Comparison of ENCODE assay signal across 8 mouse cellular contexts in genomic region chr13:74638793-74639711, GRCm38 (mm10). TPM values are rescaled to one million over a fixed set of nuclear protein-coding genes. Genes with fewer than 3 reads are reported as not detected.
DNase-seq lines count a peak whose midpoint lies in the region; ATAC-seq lines count a peak whose summit lies in the region.

Gene Erap1, plus strand, starts transcription at chr13:74639568.

- peak within 1 kb of the TSS; percentile 85 for H3K9ac ChIP-seq in midbrain, embryonic 12.5 days (replicated peaks)
- H3K9ac ChIP-seq in stomach, embryonic 15.5 days: peak within 1 kb of the TSS; percentile 89

- H3K36me3 ChIP-seq in embryonic facial prominence, embryonic 10.5 days (replicated peaks): no peaks in the 10 kb centered on the region
- no peaks in the 10 kb centered on the region for H3K36me3 ChIP-seq in limb, embryonic 10.5 days
- H3K36me3 ChIP-seq in midbrain, embryonic 12.5 days: no peaks in the 10 kb centered on the region
- no peaks in the 10 kb centered on the region for H3K36me3 ChIP-seq in stomach, embryonic 15.5 days

- ATAC-seq in midbrain, embryonic 12.5 days (ENCODE audit: low FRiP score, low read depth): peak; percentile 53
- ATAC-seq in stomach, embryonic 15.5 days (ENCODE audit: insufficient read depth, low FRiP score, low read depth): peak; percentile 70

- DNase-seq in CD4-positive, CD25-positive, alpha-beta regulatory T cell, adult 2 months (ENCODE audit: low read depth, low spot score): peak; percentile 79
- DNase-seq in adrenal gland, postnatal 10 days: peak; percentile 36
- peak; percentile 60 for DNase-seq in embryonic facial prominence, embryonic 10.5 days (ENCODE audit: low spot score)
- DNase-seq in heart, adult 18-20 months: peak; percentile 44 to 60
- peak; percentile 20 for DNase-seq in kidney, adult 11 months
- DNase-seq in limb, embryonic 10.5 days (ENCODE audit: low spot score): peak; percentile 56

- H3K27ac ChIP-seq in embryonic facial prominence, embryonic 10.5 days (replicated peaks): peak within 1 kb of the TSS; percentile 96
- H3K27ac ChIP-seq in limb, embryonic 10.5 days: peak within 1 kb of the TSS; percentile 96
- peak within 1 kb of the TSS; percentile 77 for H3K27ac ChIP-seq in midbrain, embryonic 12.5 days (replicated peaks)
- H3K27ac ChIP-seq in stomach, embryonic 15.5 days: peak within 1 kb of the TSS; percentile 97

- no peaks in the 10 kb centered on the region for H3K9me3 ChIP-seq in embryonic facial prominence, embryonic 10.5 days
- no peaks in the 10 kb centered on the region for H3K9me3 ChIP-seq in limb, embryonic 10.5 days (replicated peaks)
- no peaks in the 10 kb centered on the region for H3K9me3 ChIP-seq in midbrain, embryonic 12.5 days
- H3K9me3 ChIP-seq in stomach, embryonic 15.5 days: no peaks in the 10 kb centered on the region

- peak within 1 kb of the TSS; percentile 77 for H3K4me2 ChIP-seq in midbrain, embryonic 12.5 days (replicated peaks)
- H3K4me2 ChIP-seq in stomach, embryonic 15.5 days: peak within 1 kb of the TSS; percentile 83

- H3K4me1 ChIP-seq in embryonic facial prominence, embryonic 10.5 days: peaks cover 6% of the 10 kb centered on the region; the same call in 1 of the 2 replicates
- H3K4me1 ChIP-seq in limb, embryonic 10.5 days: peaks cover 6% of the 10 kb centered on the region
- peaks cover 7% of the 10 kb centered on the region for H3K4me1 ChIP-seq in midbrain, embryonic 12.5 days
- H3K4me1 ChIP-seq in stomach, embryonic 15.5 days: no peaks in the 10 kb centered on the region

- H3K4me3 ChIP-seq in embryonic facial prominence, embryonic 10.5 days: peak within 1 kb of the TSS; percentile 85
- H3K4me3 ChIP-seq in limb, embryonic 10.5 days: peak within 1 kb of the TSS; percentile 79
- peak within 1 kb of the TSS; percentile 72 for H3K4me3 ChIP-seq in midbrain, embryonic 12.5 days
- peak within 1 kb of the TSS; percentile 97 for H3K4me3 ChIP-seq in stomach, embryonic 15.5 days (replicated peaks)

- WGBS in embryonic facial prominence, embryonic 10.5 days: 1% methylated on average over 12 of the region's 12 CpGs
- 1% methylated on average over 12 of the region's 12 CpGs for WGBS in limb, embryonic 10.5 days
- WGBS in midbrain, embryonic 12.5 days: under 1% methylated on average over 12 of the region's 12 CpGs
- WGBS in stomach, embryonic 15.5 days: 1% methylated on average over 12 of the region's 12 CpGs

- H3K27me3 ChIP-seq in embryonic facial prominence, embryonic 10.5 days (replicated peaks; ENCODE audit: low read depth, poor library complexity, severe bottlenecking): no peaks in the 10 kb centered on the region
- H3K27me3 ChIP-seq in limb, embryonic 10.5 days (ENCODE audit: low read depth, poor library complexity, severe bottlenecking): no peaks in the 10 kb centered on the region
- H3K27me3 ChIP-seq in midbrain, embryonic 12.5 days: no peaks in the 10 kb centered on the region
- no peaks in the 10 kb centered on the region for H3K27me3 ChIP-seq in stomach, embryonic 15.5 days (replicated peaks)

RNA-seq across cellular contexts. Expression of gene Erap1, which starts in this region (rescaled TPM):
- 10 to 100 TPM; 60.2 to 61.3 TPM for total RNA-seq in adrenal gland, postnatal 10 days (2021)
- polyA plus RNA-seq in embryonic facial prominence, embryonic 10.5 days (2016; fragmentation: Nextera tagmentation; extraction: Ambion mirVana): 3.0 and 3.8 TPM in 2 replicates
- total RNA-seq in heart, adult 18-20 months (2021): 10 to 100 TPM; 44.6 to 52.3 TPM
- polyA plus RNA-seq in limb, embryonic 10.5 days (2016; fragmentation: Nextera tagmentation; extraction: Ambion mirVana): 2.9 and 3.4 TPM in 2 replicates
- polyA plus RNA-seq in midbrain, embryonic 12.5 days (2016; fragmentation: Nextera tagmentation; extraction: Ambion mirVana): 3.3 and 5.1 TPM in 2 replicates
- polyA plus RNA-seq in stomach, embryonic 15.5 days (2015; fragmentation: Nextera tagmentation; extraction: Ambion mirVana): 27.8 and 28.9 TPM in 2 replicates

Comparison
In these comparisons a context has a peak if more than half of its experiments do, and no peak if none do; other contexts are left out.
1. Peak in every context shown above with its lines: DNase-seq, ATAC-seq, H3K4me3 ChIP-seq and H3K27ac ChIP-seq.
2. DNase-seq: peak in every context shown above with its lines; median percentile 79 in CD4-positive, CD25-positive, alpha-beta regulatory T cell, adult 2 months; 60 in embryonic facial prominence, embryonic 10.5 days; 56 in limb, embryonic 10.5 days; 52 in heart, adult 18-20 months; 36 in adrenal gland, postnatal 10 days; 20 in kidney, adult 11 months.